Mouse (Mus musculus): Measurements from ENCODE around the gene Psrc1. TPM values are rescaled to one million over a fixed set of nuclear protein-coding genes. Genes with fewer than 3 reads are reported as not detected.

Gene Psrc1
- polyA plus RNA-seq, 2 experiments from 2014 or later: 1.7 to 3.4 TPM

- peak; percentile 78 for ATAC-seq
These were observed 40.5 kb downstream of the Psrc1 start for GRCm38 (mm10) chr3:108423844-108424801.

- ATAC-seq: no peak
These were observed 41.4 kb downstream of the Psrc1 start for GRCm38 (mm10) chr3:108424944-108425623.

- ATAC-seq: no peak
These were observed 42.0 kb downstream of the Psrc1 start for GRCm38 (mm10) chr3:108425624-108426018.

- ATAC-seq: no peak
These were observed 49.0 kb downstream of the Psrc1 start for GRCm38 (mm10) chr3:108432542-108433187.

GRCm38 (mm10) chr3:108433188-108433880, 49.7 kb downstream of the Psrc1 start:
- ATAC-seq: no peak

GRCm38 (mm10) chr3:108433881-108434495, 50.3 kb downstream of the Psrc1 start:
- no peak for ATAC-seq

- peak; percentile 67 for ATAC-seq
These were observed 52.2 kb downstream of the Psrc1 start for GRCm38 (mm10) chr3:108435701-108436379.

- ATAC-seq: no peak
These were observed 52.7 kb downstream of the Psrc1 start for GRCm38 (mm10) chr3:108436380-108436714.

Other genes starting within 250 kb of the Psrc1 start
- 10 to 100 TPM; 95.0 to 98.5 TPM for gene Gnai3, start 237.7 kb upstream of the Psrc1 start, polyA plus RNA-seq (2017; shearing (Covaris generic))
- gene Gpr61, start 229.0 kb upstream of the Psrc1 start, polyA plus RNA-seq (2017; shearing (Covaris generic)): under 1 TPM in 1 of 2 experiments, not detected in 1; 0.15 TPM
- under 1 TPM; 0.32 to 0.54 TPM for gene Amigo1, start 197.5 kb upstream of the Psrc1 start, polyA plus RNA-seq (2017; shearing (Covaris generic))
- gene Cyb561d1, start 182.6 kb upstream of the Psrc1 start, polyA plus RNA-seq (2017; shearing (Covaris generic)): 1 to 10 TPM; 7.7 to 8.8 TPM
- gene Atxn7l2, start 172.9 kb upstream of the Psrc1 start, polyA plus RNA-seq (2017; shearing (Covaris generic)): 1 to 10 TPM; 4.9 to 8.5 TPM
- gene Sypl2, start 157.2 kb upstream of the Psrc1 start, polyA plus RNA-seq (2017; shearing (Covaris generic)): under 1 TPM in 1 of 2 experiments, not detected in 1; 0.08 TPM
- gene Psma5, start 126.9 kb upstream of the Psrc1 start, polyA plus RNA-seq (2017; shearing (Covaris generic)): 100 to 1,000 TPM; 180 to 185 TPM
- under 1 TPM in 1 of 2 experiments, not detected in 1; 0.09 TPM for gene Sort1, start 99.8 kb upstream of the Psrc1 start, polyA plus RNA-seq (2017; shearing (Covaris generic))
- gene Mybphl, start 18.9 kb upstream of the Psrc1 start, polyA plus RNA-seq (2017; shearing (Covaris generic)): not detected
- 1 to 10 TPM in 1 of 2 experiments, under 1 TPM in 1; 0.61 to 2.1 TPM for gene Celsr2, start 31.7 kb downstream of the Psrc1 start, polyA plus RNA-seq (2017; shearing (Covaris generic))
- gene Sars, start 61.4 kb downstream of the Psrc1 start, polyA plus RNA-seq (2017; shearing (Covaris generic)): 100 to 1,000 TPM; 164 to 188 TPM
- gene 1700013F07Rik, start 150.3 kb downstream of the Psrc1 start, polyA plus RNA-seq (2017; shearing (Covaris generic)): under 1 TPM in 1 of 2 experiments, not detected in 1; 0.43 TPM
- gene 5330417C22Rik, start 152.7 kb downstream of the Psrc1 start, polyA plus RNA-seq (2017; shearing (Covaris generic)): 1 to 10 TPM in 1 of 2 experiments, under 1 TPM in 1; 0.66 to 1.1 TPM
- 10 to 100 TPM; 29.0 to 38.9 TPM for gene Tmem167b, start 178.6 kb downstream of the Psrc1 start, polyA plus RNA-seq (2017; shearing (Covaris generic))
- gene Taf13, start 187.9 kb downstream of the Psrc1 start, polyA plus RNA-seq (2017; shearing (Covaris generic)): 10 to 100 TPM; 20.4 to 21.2 TPM
- gene Wdr47, start 207.4 kb downstream of the Psrc1 start, polyA plus RNA-seq (2017; shearing (Covaris generic)): 1 to 10 TPM; 5.3 to 6.8 TPM